Mouse (Mus musculus) thymus, postnatal 25 days (tissue): ENCODE data around the gene Fam131b.

ENCODE experiments used
- DNase-seq: peaks from one replicate; pipeline ENCODE4 v3.0.0; 2022

The Fam131b gene

DNA sequence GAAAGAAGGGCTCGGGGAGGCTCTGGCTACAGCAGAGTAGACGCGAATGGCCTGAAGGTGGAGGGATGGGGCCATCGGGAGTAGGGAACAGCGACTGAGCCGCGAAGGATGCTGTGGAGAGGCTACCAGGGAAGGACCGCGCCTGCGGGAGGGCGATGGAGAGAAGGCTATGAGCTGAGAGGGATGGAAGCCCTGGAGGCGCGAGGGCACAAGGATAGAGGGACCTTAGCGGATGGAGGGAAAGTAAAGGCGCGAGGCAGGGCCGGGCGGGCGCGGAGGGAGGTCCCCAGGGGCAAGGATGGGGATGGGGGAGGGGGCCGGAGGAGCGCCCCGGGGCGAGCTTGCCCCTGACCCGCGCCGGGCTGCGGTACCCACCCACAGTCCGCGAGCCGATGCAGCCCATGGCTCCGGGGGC lies 369 bp downstream of the Fam131b start:
- DNase-seq: no peak

DNA sequence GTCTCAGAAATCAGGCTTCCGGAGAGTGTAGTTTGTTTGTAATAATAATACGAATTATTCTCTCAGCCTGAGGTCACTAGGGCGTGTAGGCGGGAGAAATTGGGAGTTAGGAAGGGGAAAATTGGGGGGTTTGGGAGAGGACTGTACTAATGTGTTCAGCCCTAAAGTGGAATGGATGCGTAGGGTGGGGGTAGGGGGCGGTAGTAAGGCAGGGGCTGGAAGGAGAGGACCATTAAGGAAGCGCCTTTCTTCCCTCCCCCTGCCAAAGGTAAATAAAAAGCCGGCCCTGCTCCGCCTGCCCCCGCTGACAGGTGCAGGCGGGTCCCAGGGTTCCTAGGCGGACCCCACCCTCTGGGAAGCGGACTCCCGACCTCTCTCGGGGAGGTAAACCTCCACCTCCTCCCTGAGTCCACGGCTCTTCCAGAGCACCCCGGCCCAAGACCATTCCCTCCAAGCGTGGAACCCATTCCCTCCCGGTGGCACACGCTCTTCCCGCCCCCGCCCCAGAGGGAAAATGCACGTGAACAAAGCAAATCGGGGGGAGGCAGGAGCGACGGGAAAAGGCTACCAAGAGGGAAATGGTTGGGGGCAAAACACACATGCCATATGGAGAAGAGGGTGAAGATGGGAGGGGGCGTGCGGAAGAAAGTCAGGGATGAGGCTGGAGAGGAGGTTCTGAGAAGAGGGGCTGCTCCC lies 924 bp downstream of the Fam131b start:
- no peak for DNase-seq

GRCm38 (mm10) chr6:42318293-42318692 lies 6.2 kb downstream of the Fam131b start:
- DNase-seq: no peak

DNA sequence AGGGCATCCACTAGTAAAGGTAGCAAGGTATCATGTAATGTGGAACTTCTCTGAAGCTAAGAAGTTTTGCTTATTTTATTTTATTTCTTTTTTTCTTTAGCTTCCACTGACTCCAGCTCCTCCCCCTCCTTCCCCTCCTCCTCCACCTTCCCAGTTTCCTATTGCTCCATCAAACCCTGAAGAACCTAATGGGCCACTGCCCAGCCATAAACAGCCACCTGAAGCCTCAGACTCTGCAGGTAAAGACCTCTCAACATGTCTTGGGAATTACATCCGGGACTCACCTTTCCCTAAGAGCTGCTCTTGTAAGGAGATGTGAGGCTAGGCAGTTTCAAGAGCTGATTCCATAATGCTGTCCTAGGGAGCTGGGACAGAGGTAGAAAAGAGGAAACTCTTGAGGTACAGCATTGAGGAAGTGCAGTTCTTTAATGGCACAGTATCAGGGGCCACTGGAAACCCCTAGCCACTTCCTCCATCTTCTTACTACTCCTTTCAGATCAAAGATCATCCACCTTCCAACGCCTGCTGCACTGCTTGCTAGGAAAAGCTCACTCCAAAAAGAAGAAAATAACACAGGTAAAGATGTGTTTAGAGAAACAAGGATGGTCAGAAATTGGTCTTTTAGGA lies 13.9 kb downstream of the Fam131b start:
- DNase-seq: no peak

DNA sequence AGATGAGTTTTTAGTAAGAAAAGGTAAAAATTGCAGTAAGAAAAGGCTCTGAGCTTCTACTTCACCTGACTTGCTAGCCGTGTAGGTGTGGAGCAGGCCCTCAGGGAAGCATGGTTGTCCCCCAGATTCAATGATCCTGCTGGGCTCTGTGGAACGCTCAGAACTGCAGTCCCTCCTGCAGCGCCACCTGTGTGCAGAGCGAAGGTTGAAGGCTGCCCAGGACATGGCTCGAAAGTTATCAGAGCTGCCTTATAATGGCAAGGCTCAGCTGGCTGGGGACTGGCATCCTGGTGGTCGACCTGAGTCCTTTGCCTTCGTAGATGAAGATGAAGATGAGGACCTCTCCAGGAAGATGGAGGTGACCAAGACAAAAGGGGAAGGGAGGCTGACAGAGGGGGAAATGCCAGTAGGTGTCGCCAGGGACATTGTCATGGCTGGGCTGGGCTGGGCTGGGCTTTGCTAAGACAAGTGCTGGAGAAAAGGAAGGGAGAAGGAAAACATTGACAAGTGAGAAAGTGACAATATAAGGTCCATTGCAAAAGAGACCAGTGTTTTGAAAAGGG lies 14.5 kb downstream of the Fam131b start:
- DNase-seq: no peak

- DNase-seq: no peak
These were observed 25.1 kb downstream of the Fam131b start for GRCm38 (mm10) chr6:42299362-42299761.

- DNase-seq: no peak
These were observed 28.8 kb downstream of the Fam131b start for GRCm38 (mm10) chr6:42295549-42296094.

DNA sequence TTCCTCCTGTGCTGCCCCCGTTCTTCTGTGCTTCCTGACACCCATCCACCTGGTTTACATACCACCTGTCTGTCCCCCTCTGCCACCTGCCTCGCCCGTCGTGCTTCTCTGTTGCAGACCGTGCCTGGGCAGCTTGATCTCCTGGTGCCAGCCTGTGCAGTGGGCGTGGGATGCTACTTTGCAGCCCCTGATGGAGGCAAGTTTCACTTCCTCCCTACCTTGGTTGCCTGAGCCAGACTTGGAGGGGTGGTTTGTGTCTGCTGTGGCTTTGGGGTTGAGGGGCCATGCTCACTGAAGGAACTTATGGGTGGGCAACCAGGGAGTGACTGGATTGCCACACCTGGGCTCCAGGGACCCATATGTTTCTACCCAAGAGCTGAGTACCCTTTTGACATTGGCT lies 31.1 kb downstream of the Fam131b start:
- DNase-seq: no peak

GRCm38 (mm10) chr6:42287562-42287961 lies 36.9 kb downstream of the Fam131b start:
- DNase-seq: no peak

GRCm38 (mm10) chr6:42286448-42286847 lies 38.0 kb downstream of the Fam131b start, which contains the start of gene Clcn1:
Gene Clcn1 (plus strand): TSS chr6:42286685.
- DNase-seq: no peak

- DNase-seq: peak; percentile 3
These were observed 41.4 kb downstream of the Fam131b start for GRCm38 (mm10) chr6:42282865-42283528.

DNA sequence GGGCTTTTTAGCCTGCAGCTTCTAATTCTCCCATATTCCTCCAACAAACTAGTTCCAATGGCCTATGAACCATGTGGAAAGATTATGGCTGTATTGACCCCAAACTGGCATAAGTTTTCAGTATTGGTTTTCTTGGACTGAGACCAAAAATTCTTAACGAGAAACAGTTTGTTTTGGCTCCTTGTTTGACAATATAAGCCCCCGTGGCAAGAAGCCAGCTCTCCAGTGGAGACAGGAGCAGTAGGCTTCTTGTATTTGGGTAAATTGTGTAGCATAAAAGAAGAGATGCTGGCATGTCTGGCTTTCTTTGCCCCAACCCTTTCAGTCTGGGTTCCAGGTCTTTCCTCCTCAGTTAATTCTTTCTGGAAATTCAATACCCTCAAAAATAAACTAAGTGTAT lies 48.3 kb downstream of the Fam131b start:
- DNase-seq: no peak

DNA sequence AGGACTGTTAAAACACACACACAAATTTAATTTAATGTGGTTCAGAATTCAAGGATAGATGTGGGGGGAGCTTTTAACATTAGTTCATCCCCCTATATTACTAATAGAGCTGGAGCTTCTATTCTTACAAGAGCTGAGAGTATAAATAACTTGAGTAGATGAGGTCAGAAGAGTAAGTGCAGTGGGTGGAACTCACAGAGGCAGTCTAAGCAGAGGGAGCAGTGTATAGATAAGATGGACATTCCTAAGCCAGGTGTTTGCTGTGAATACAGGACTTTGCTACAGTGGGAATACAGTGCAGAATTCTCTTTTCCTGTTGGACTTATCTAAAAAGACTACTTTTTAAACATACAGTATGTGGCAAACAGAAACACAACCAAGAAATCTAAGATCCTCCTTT lies 53.6 kb downstream of the Fam131b start:
- no peak for DNase-seq

DNA sequence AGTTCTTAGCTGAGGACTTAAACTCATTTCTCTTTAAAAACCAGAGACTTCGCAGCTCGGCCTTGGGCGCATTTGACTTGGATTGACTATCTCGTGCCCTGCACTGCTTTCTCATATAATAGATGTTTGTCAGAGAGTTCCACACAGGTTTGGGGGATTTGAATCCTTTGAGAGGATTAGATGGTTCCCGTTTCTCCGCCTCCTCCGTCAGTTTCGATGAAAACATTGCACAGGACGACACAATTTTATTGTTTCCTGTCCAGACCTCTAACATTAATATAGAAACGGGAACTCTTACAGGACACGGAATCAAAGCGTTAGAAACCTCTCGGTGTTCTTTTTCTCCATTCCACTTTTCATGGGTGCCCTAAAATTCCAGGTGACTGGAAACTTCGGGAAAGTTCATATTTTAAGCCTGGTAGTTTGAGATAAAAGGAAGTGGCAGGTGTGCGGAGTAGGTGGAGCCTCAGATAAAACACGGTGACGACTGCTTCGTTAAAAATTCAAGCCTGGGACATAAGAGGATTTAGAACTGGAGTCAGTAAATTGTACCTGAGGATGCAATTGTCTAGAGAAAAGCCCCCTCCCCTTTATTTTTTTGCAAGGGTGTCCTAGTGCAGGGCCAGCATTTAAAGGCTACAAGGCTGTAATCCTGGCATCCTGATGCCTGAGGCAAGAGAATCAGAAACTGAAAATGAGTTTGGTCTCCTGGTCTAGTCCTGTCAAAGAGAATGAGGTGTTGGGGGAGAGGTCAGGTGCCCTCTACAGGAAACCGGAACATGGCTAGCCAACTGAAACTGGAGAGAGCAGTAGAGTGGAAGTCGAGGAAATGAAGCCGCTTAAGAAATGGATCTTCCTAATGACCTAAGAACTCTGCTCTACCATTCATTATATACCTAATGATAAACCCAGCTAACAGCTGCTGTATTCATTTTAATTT lies 58.8 kb downstream of the Fam131b start:
- peak; percentile 30 for DNase-seq
